Mouse (Mus musculus) midbrain, postnatal 0 days (tissue): ENCODE measurements at regions not wholly inside any gene's neighbourhood (a gene's known extent, or its start where the extent isn't known, plus 50 kb on each side); places are given as distances from the start of the nearest gene placed in this dataset.

Experiments
- ATAC-seq: fragments of 200-750 bp; cut with Nextera tagmentation; 2 replicates; pipeline ENCODE4 v1.8.0; 2017; ENCODE audit warnings: moderate number of reproducible peaks, mild to moderate bottlenecking, moderate TSS enrichment, moderate library complexity; ENCODE audit not compliant: low FRiP score
- DNase-seq: peaks from one replicate; pipeline ENCODE4 v3.0.0-alpha.2; 2015; ENCODE audit warnings: low spot score
- H3K27ac ChIP-seq: fragments of 300-500 bp; sonication (generic); 2 replicates; pipeline ENCODE4 v1.5.1; 2014; ENCODE audit warnings: low read depth, mild to moderate bottlenecking, low read length, mixed read lengths
- H3K27me3 ChIP-seq: fragments of 300-500 bp; sonication (generic); 2 replicates; pipeline ENCODE4 v1.6.1; 2014; ENCODE audit warnings: low read length, control low read depth, mixed read lengths; ENCODE audit not compliant: insufficient read depth
- H3K36me3 ChIP-seq: fragments of 300-500 bp; sonication (generic); 2 replicates; pipeline ENCODE4 v1.6.1; 2014; ENCODE audit warnings: low read length, control low read depth, mixed read lengths; ENCODE audit not compliant: insufficient read depth
- H3K4me1 ChIP-seq: fragments of 300-500 bp; sonication (generic); 2 replicates; pipeline ENCODE4 v1.6.1; 2014; ENCODE audit warnings: mild to moderate bottlenecking, control low read depth, antibody characterized with exemption, low read length, mixed read lengths; ENCODE audit not compliant: insufficient read depth
- H3K4me2 ChIP-seq: fragments of 300-500 bp; sonication (generic); 2 replicates; pipeline ENCODE4 v1.6.1; 2014; ENCODE audit warnings: low read depth, mild to moderate bottlenecking, low read length, mixed read lengths; ENCODE audit not compliant: poor library complexity, severe bottlenecking
- H3K4me3 ChIP-seq: fragments of 300-500 bp; sonication (generic); 2 replicates; pipeline ENCODE4 v1.5.1; 2014; ENCODE audit warnings: low read depth, mild to moderate bottlenecking, low read length, moderate library complexity
- H3K9ac ChIP-seq: fragments of 300-500 bp; sonication (generic); replicated peaks from 2 replicates; pipeline ENCODE4 v1.6.1; 2014; ENCODE audit warnings: mild to moderate bottlenecking, low read length, moderate library complexity, mixed read lengths; ENCODE audit not compliant: poor library complexity, severe bottlenecking
- H3K9me3 ChIP-seq: fragments of 300-500 bp; sonication (generic); 2 replicates; pipeline ENCODE4 v1.6.1; 2016; ENCODE audit warnings: low read length, control low read depth
- CTCF ChIP-seq: IDR thresholded peaks from 2 replicates; pipeline ENCODE4 v1.5.1; 2016; ENCODE audit warnings: antibody characterized with exemption, mild to moderate bottlenecking
- WGBS: fragments of 180-500 bp; shearing (Covaris S2); extraction: QIAGEN DNeasy Blood & Tissue Kit; methylation state at CpG from one replicate; pipeline ENCODE4 v1.1.7; 2014; 5-methylcytosine and 5-hydroxymethylcytosine counted together

GRCm38 (mm10) chr4:131374527-131375290 is 430.5 kb downstream of the Matn1 start:
- DNase-seq, result no peak
- no peaks in the 10 kb centered on the region for H3K4me1 ChIP-seq
- WGBS, result 85% methylated on average over 6 of the region's 6 CpGs

GRCm38 (mm10) chr4:131381063-131381462 is 436.9 kb downstream of the Matn1 start:
- no peak for DNase-seq

More at GRCm38 (mm10) chr4:131374527-131375290, 430.5 kb downstream of the Matn1 start:
- Histone ChIP-seq H3K9me3 (no peaks in the 10 kb centered on the region), H3K27ac (no peak overlapping the region), H3K4me3 (no peak overlapping the region), H3K4me2 (no peak overlapping the region), H3K9ac (no peak overlapping the region), H3K27me3 (no peaks in the 10 kb centered on the region), H3K36me3 (no peaks in the 10 kb centered on the region)
- peak; percentile 59 for TF ChIP-seq CTCF
- ATAC-seq, result no peak

GRCm38 (mm10) chr4:131381529-131381928 is 437.3 kb downstream of the Matn1 start:
- Histone ChIP-seq H3K9me3 (no peaks in the 10 kb centered on the region), H3K4me2 (no peak overlapping the region), H3K4me1 (no peaks in the 10 kb centered on the region; the same call in 1 of the 2 replicates), H3K9ac (no peak overlapping the region), H3K4me3 (no peak overlapping the region), H3K36me3 (no peaks in the 10 kb centered on the region), H3K27me3 (no peaks in the 10 kb centered on the region), H3K27ac (no peak overlapping the region)
- ATAC-seq (no peak), DNase-seq (no peak)
- TF ChIP-seq CTCF, result no peak
- WGBS, result 90% methylated on average over 7 of the region's 7 CpGs

More at GRCm38 (mm10) chr4:131381063-131381462, 436.9 kb downstream of the Matn1 start:
- no peak for TF ChIP-seq CTCF
- H3K9me3 ChIP-seq, result no peaks in the 10 kb centered on the region
- no peaks in the 10 kb centered on the region; the same call in 1 of the 2 replicates for H3K4me1 ChIP-seq
- no peak overlapping the region for H3K4me3 ChIP-seq
- H3K27ac ChIP-seq, result no peak overlapping the region
- ATAC-seq, result no peak
- no peak overlapping the region for H3K9ac ChIP-seq
- H3K4me2 ChIP-seq, result no peak overlapping the region
- H3K36me3 ChIP-seq, result no peaks in the 10 kb centered on the region
- WGBS, result 59% methylated on average over 9 of the region's 9 CpGs
- no peaks in the 10 kb centered on the region for H3K27me3 ChIP-seq

- no peak for TF ChIP-seq CTCF
- Histone ChIP-seq H3K9me3 (no peaks in the 10 kb centered on the region), H3K36me3 (no peaks in the 10 kb centered on the region), H3K27ac (no peak overlapping the region), H3K4me3 (no peak overlapping the region), H3K9ac (no peak overlapping the region), H3K27me3 (no peaks in the 10 kb centered on the region), H3K4me1 (no peaks in the 10 kb centered on the region; the same call in 1 of the 2 replicates), H3K4me2 (no peak overlapping the region)
- DNase-seq (no peak), ATAC-seq (no peak)
- WGBS, result 80% methylated on average over 5 of the region's 5 CpGs
These were observed 439.7 kb downstream of the Matn1 start for GRCm38 (mm10) chr4:131383862-131384261.

GRCm38 (mm10) chr4:131386961-131387360 is 442.8 kb downstream of the Matn1 start:
- H3K9ac ChIP-seq, result no peak overlapping the region
- no peaks in the 10 kb centered on the region for H3K27me3 ChIP-seq
- no peaks in the 10 kb centered on the region; the same call in 1 of the 2 replicates for H3K4me1 ChIP-seq
- no peaks in the 10 kb centered on the region for H3K9me3 ChIP-seq
- TF ChIP-seq CTCF, result no peak
- H3K27ac ChIP-seq, result no peak overlapping the region
- no peak for ATAC-seq
- H3K4me3 ChIP-seq, result no peak overlapping the region
- no peak for DNase-seq
- no peaks in the 10 kb centered on the region for H3K36me3 ChIP-seq
- no peak overlapping the region for H3K4me2 ChIP-seq
- 79% methylated on average over 10 of the region's 10 CpGs for WGBS

- Histone ChIP-seq H3K9ac (no peak overlapping the region), H3K4me3 (no peak overlapping the region), H3K4me2 (no peak overlapping the region), H3K36me3 (no peaks in the 10 kb centered on the region), H3K4me1 (no peaks in the 10 kb centered on the region), H3K9me3 (no peaks in the 10 kb centered on the region), H3K27ac (no peak overlapping the region), H3K27me3 (no peaks in the 10 kb centered on the region)
- 53% methylated on average over 10 of the region's 10 CpGs for WGBS
- TF ChIP-seq CTCF, result no peak
- ATAC-seq (no peak), DNase-seq (peak; percentile 28)
These were observed 446.8 kb downstream of the Ptpru start for GRCm38 (mm10) chr4:131391119-131391923.
